Mouse (Mus musculus) CH12.LX (cell line): Measurements from ENCODE around the gene Larp4.

ENCODE experiments used
- CHD2 ChIP-seq: IDR thresholded peaks from 2 replicates; pipeline ENCODE4 v1.6.1; 2011; ENCODE audit warnings: low read length, improper control_type of control experiment
- CTCF ChIP-seq, 2 experiments: IDR thresholded peaks in 1 of 2; conservative IDR thresholded peaks in 1 of 2; 2 replicates each; pipeline ENCODE4 v1.5.1; 2011 to 2012; ENCODE audit warnings: low read depth in 2 of 2, low read length in 2 of 2, improper control_type of control experiment in 1 of 2, inconsistent platforms in 1 of 2, mild to moderate bottlenecking in 1 of 2, moderate library complexity in 1 of 2
- EP300 ChIP-seq: IDR thresholded peaks from 2 replicates; pipeline ENCODE4 v1.6.1; 2011; ENCODE audit warnings: low read length, improper control_type of control experiment
- MAX ChIP-seq: IDR thresholded peaks from 2 replicates; pipeline ENCODE4 v1.6.1; 2011; ENCODE audit warnings: low read length, improper control_type of control experiment
- MXI1 ChIP-seq: IDR thresholded peaks from 2 replicates; pipeline ENCODE4 v1.6.1; 2011; ENCODE audit warnings: mild to moderate bottlenecking, low read depth, low read length, improper control_type of control experiment
- POLR2A ChIP-seq: IDR thresholded peaks from 2 replicates; pipeline ENCODE4 v1.6.1; 2011; ENCODE audit warnings: low read depth, mild to moderate bottlenecking, improper control_type of control experiment, low read length
- RAD21 ChIP-seq: IDR thresholded peaks from 2 replicates; pipeline ENCODE4 v1.6.1; 2011; ENCODE audit warnings: low read depth, mild to moderate bottlenecking, low read length, improper control_type of control experiment, moderate library complexity
- RCOR1 ChIP-seq: conservative IDR thresholded peaks from 2 replicates; pipeline ENCODE4 v1.6.1; 2012; ENCODE audit warnings: low read depth, mild to moderate bottlenecking, inconsistent platforms, low read length, improper control_type of control experiment
- SMC3 ChIP-seq: IDR thresholded peaks from 2 replicates; pipeline ENCODE4 v1.6.1; 2011; ENCODE audit warnings: low read depth, low read length, improper control_type of control experiment
- TCF12 ChIP-seq: IDR thresholded peaks from 2 replicates; pipeline ENCODE4 v1.6.1; 2014; ENCODE audit warnings: low read depth, mild to moderate bottlenecking, inconsistent platforms, low read length, improper control_type of control experiment
- UBTF ChIP-seq: IDR thresholded peaks from 2 replicates; pipeline ENCODE4 v1.6.1; 2012; ENCODE audit warnings: low read depth, mild to moderate bottlenecking, inconsistent platforms, low read length, improper control_type of control experiment, moderate library complexity
- USF1 ChIP-seq: IDR thresholded peaks from 2 replicates; pipeline ENCODE4 v1.6.1; 2014; ENCODE audit warnings: low read depth, mild to moderate bottlenecking, inconsistent platforms, low read length, improper control_type of control experiment
- ZC3H11A ChIP-seq: IDR thresholded peaks from 2 replicates; pipeline ENCODE4 v1.6.1; 2012; ENCODE audit warnings: low read depth, mild to moderate bottlenecking, inconsistent platforms, low read length, improper control_type of control experiment
- ZKSCAN1 ChIP-seq: IDR thresholded peaks from 2 replicates; pipeline ENCODE4 v1.6.1; 2012; ENCODE audit warnings: low read depth, inconsistent platforms, low read length, improper control_type of control experiment, borderline replicate concordance

DNA sequence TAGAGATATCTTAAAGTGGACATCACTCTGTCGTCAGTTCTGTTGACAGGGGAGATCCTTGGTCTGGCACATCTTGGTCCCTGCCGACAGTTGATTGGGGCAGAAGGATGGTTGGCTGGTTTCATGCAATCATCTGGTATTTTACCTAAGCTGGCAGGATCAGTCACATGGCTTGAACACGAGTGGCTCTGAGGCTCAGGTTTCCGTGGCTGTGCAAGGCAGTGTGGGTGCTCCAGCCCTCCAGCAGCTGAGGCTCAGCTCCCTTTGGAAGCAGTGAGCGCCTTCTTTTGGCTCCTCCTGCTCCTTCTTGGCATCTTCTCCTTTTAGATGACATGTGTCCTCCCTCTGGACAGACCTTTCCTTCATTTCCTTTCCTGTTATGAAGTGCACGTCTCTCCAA is 75.7 kb downstream of the Larp4 start:
- TF ChIP-seq EP300 (no peak), CTCF (conservative IDR thresholded peaks at IDR 0.05 in 1 of 2, IDR thresholded peaks at IDR 0.05 in 1 of 2; ENCODE audit: low read depth in 2 of 2, low read length in 2 of 2) (no peak), ZKSCAN1 (no peak), POLR2A (no peak), UBTF (no peak), SMC3 (no peak), CHD2 (no peak), TCF12 (no peak), RCOR1 (no peak), MAX (no peak), ZC3H11A (no peak), USF1 (no peak), RAD21 (no peak), MXI1 (no peak)
